Mouse (Mus musculus): ENCODE results near the gene Gpr82. TPM values are rescaled to one million over a fixed set of nuclear protein-coding genes. Genes with fewer than 3 reads are reported as not detected.

The Gpr82 gene
- polyA plus RNA-seq (2012; rRNA removed): 0.03 TPM in 1 of 2 replicates, not detected in the other

DNA sequence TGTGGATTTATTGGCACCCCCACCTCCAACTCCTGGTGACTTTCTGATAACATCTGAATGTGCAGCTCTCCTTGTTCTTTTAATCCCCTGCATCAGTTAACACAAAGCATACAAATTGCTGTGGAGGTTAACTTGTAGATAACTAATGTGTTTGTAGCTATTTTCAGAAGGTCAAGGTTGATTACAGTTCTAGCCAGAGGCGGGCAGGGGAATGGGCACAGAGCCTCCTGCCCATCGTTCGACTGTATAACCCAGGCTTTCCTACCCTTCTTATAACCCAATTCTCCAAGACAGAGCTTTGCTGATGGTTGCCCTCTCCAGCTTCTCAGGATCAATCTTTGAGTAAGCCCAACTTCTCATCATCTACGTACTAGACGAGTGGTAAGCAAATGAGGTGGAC is at the start of gene Gpr82:
Gene Gpr82 (plus strand): TSS at position 301 of the 400 bp plus-strand sequence.

DNA sequence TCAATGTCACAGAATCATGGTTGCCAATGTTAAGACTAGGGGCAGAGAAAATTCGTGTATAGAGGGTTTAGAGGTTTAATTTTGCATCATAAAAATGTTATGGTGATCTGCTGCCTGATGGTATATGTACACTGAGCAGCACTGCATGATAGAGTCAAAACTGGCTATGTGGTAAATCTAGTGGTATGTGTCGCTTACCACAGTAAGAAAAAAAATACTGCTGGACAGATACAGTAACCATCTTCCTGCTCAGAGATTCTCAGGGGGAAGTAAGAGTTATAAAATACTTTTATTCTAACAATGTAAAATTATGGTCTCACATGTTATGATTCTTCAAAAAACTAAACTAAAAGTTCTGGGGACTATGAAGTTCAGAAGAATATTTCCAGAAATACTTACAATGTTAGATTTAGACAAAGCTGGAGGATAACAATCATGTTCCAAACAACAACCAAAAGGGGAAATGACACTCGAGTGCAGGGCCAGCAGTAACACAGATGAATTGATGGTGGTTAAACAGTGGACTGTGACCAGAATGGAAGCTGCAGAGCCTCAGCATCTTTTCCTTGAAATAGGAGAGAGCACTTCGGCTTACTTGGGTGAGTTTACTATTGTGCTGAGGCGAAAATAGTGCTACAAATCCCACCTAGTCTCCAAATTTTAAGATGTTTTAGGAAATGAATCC is 29.4 kb upstream of the Gpr82 start, which contains the start of gene Gpr34:
Gene Gpr34 (plus strand): TSS at position 491 of the 685 bp plus-strand sequence.

Other genes starting within 250 kb of the Gpr82 start
- 0.27 and 0.33 TPM in 2 replicates for gene Nyx, start 195.3 kb upstream of the Gpr82 start, polyA plus RNA-seq (2012; rRNA removed)
- gene Gpr34, start 29.3 kb upstream of the Gpr82 start, polyA plus RNA-seq (2012; rRNA removed): 0.65 and 1.0 TPM in 2 replicates
- gene Cask, start 190.0 kb downstream of the Gpr82 start, polyA plus RNA-seq (2012; rRNA removed): 48.6 and 53.9 TPM in 2 replicates